Mouse (Mus musculus): ENCODE results near the gene Abcb4.
"Not testable (repeated sequence)": the region's sequence is repeated elsewhere in the genome, so short reads cannot be mapped to it uniquely, and the experiment has no call there.

The Abcb4 gene

GRCm38 (mm10) chr5:8893300-8894103 is at the start of gene Abcb4:
TSS of gene Abcb4 (plus strand) at chr5:8893717.
- DNase-seq (ENCODE audit: low spot score) = no peak

DNA sequence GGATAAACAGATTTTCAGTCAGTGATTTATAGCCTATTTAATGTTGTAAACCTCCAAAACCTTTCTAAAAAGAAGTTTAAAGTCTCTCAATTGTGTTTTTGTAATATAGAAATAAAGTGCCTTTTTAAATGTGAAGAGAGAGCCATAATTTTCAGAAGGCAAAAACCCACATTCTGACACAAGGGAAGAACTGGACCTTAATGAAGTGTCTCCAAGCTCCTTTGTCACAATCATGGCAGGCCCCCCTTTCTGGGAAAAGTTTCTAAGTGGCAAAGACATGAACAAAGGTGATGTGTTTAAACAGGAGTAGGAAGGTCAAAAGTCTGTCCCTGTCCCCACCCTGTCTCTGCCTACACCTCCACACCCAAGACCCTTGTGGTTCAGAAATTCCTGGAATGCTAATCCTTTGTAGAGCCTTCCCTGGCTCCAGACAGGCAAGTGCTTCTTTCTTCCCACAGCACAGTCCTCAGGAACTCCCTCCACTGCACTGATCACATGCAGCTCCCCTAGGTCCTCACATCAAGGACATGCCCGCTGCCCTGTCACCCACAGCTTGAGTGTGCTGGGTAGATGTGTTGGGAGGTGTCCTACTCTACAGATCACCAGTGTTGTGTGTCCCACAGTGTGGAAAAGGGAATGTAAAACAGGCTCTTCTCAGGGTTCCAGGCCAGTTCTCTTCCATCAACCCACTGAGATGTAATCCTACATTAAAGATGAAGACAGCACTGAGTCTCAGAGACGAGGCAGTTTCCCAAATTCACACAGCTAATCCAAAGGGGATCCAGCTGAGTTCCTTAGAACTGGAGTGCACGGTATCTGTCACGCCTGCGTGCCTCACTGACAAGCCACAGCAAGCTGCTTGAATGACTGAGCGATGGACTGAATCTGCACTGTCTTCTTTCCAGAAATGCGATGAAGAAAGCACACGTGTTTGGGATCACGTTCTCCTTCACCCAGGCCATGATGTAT is 44.6 kb upstream of the Abcb4 start:
- DNase-seq (ENCODE audit: low spot score) = not testable (repeated sequence)

DNA sequence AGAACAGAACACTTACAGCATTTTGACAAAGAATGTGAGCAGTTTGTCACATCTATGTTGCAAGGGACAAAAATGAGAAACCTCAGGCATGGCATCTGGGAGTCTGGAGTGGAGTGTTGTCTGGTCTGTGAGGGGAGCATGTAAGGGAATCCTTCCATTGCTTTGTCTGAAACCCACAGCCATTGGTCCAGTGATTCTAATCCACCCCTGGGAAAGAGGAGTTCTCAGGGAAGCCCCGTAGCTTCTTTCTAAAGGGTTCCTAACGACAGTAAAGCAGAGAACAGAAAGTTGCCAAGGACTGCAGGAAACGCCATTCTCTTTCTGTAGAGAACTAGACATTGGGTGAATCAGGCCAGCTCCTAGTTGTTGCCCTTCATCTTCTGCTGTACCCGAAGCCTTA is 42.7 kb upstream of the Abcb4 start:
- DNase-seq (ENCODE audit: low spot score) = no peak

DNA sequence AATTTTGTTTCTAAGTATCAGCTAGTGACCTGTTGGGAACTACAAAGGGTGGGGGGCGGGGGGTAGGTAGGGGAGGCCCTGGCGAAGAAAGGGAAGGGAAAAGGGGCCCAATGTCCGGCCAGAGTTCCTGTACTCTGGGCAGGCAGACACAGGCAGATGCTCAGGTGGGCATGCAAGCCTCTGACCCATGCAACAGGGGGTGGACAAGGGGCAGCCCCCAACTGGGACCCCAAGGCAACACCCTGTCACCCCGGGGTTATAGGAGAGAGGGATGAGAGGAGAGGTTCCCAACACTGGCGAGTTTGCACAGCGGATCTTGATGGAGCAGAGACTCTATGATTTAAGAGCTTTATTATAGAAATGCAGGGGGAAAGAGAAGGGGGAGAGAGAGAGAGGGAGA is 36.3 kb upstream of the Abcb4 start:
- no peak for DNase-seq (ENCODE audit: low spot score)

- no peak for DNase-seq (ENCODE audit: low spot score)
These were observed 31.7 kb upstream of the Abcb4 start for GRCm38 (mm10) chr5:8861811-8862210.

GRCm38 (mm10) chr5:8863580-8864337 is 29.8 kb upstream of the Abcb4 start:
- no peak for DNase-seq (ENCODE audit: low spot score)

DNA sequence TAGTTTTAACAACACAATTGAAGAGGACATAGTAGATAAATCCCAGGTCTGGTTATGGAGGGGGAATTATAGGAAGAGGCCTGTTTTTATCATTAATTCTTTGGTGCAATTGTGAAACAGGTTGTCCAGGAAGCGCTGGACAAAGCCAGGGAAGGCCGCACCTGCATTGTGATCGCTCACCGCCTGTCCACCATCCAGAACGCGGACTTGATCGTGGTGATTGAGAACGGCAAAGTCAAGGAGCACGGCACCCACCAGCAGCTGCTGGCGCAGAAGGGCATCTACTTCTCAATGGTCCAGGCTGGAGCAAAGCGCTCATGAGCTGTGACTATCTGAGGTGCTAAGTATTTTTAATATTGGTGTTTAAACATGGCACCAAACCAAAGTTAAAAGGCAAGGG is 27.9 kb upstream of the Abcb4 start:
- not testable (repeated sequence) for DNase-seq (ENCODE audit: low spot score)

DNA sequence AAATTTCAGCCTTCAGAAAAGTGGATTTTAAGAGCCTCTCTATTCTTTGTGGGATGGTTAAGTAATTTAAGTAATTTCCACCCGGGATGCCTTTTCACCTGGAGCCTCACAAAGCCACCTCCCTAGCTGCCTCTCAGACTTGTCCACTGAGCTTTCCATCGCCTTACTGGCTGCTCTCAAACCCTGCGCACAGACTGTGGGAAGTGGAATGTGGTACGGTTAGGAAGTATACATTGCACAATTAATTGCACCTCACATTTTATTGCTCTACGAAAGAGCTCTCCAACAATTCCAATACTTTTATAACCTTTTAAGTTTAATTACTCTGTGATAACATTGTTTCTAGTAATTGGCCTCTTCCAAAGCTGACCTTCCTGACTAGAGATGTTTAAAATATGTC is 27.2 kb upstream of the Abcb4 start:
- DNase-seq (ENCODE audit: low spot score) = no peak

DNA sequence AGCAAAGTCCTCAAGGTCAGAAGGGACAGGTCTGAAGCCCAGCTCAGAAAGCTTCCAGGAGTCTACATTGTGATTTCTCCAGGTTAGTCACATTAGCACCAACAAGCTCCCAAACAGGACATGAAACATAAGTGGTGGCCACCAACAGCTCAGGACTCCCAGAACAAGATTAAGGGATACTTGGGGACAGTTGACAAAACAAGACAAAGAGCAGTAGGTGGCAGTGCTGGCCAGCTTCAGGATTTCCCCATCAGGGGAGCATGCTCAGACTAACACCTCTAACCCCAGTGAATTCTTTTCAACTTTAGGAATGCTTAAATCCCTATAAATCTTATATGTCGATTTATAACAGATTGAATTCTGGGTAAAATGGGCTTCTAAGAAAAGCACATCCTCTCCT is 25.5 kb upstream of the Abcb4 start:
- DNase-seq (ENCODE audit: low spot score) = no peak

GRCm38 (mm10) chr5:8872979-8873915 is 20.3 kb upstream of the Abcb4 start:
- no peak for DNase-seq (ENCODE audit: low spot score)

DNA sequence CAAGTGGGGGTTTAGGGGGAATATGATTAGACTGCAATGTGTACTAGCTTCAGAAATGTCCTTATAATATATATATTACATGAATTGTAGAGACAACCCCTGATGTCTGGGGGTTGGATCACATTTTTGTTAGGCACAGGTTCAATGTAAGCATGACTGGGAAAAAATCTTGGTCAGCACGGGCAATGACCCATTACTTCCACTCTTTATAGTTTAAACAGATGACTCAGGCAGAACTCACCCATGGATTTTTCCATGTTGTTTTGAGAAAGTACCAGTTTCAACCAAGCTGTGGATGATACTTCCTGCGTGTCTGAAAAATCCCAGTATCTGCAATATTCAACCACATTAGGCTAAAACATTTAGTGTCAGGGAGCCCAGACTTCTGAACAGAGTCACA is 16.4 kb upstream of the Abcb4 start:
- DNase-seq (ENCODE audit: low spot score) = no peak

DNA sequence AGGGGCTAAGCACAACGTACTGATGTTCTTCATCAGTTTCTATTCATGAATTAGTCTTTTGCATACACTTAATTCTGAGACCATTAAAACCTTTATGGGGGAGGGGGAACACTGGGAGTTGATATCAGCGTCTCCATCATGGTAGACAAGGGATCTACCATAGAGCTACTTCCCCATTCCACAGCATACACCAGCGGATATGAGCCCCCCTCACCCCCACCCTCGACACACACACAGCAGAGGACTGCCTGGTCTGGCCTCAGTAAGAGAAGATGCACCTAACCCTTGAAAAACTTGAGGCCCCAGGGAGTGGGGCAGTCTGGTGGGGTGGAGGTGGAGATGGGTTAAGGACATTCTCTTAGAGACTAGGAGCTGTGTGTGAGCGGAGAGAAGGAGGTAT is 15.7 kb upstream of the Abcb4 start:
- no peak for DNase-seq (ENCODE audit: low spot score)

GRCm38 (mm10) chr5:8885837-8886236 is 7.7 kb upstream of the Abcb4 start:
- DNase-seq (ENCODE audit: low spot score) = no peak

- DNase-seq (ENCODE audit: low spot score) = no peak
These were observed 548 bp downstream of the Abcb4 start for GRCm38 (mm10) chr5:8894104-8894425.

DNA sequence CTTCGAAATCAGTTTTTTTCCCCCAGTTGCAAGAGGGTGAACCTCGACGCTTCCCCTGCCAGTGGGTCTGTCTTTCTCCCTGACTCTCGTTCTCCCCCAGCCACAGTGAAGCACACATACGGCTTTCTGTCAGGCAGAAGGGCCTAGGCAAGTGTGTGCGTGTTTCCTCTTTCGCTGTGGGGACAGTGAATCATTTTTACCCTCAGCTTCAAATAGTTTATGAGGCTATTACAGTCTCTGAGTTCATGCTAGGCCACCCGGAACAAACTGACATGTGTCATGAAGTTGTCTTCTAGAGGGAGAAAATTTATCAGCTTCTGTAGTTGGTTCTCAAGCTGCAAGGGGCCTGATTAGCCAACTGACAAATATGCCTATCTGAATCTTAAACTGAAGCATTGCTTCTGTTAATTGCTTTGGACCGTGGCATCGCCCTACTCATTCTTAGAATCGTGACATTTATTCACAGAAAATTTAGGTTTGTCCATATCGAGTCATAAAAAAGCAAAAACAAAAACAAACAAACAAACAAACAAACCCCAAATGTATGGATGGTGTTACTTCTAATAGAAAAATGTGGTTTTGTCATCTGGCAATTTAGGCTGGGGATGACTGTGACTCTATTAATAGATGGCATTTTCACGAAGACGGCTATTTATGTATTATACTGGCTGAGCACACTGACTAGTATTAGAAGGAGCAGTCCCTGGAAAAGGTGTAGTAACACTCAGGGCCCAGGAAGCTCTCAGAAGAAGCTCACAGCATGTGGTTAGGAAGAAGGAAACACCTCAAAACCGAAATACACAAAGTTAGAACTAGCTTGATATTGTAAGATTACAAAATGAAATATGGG is 1.3 kb downstream of the Abcb4 start:
- DNase-seq (ENCODE audit: low spot score) = no peak

- no peak for DNase-seq (ENCODE audit: low spot score)
These were observed 2.7 kb downstream of the Abcb4 start for GRCm38 (mm10) chr5:8896198-8896597.

DNA sequence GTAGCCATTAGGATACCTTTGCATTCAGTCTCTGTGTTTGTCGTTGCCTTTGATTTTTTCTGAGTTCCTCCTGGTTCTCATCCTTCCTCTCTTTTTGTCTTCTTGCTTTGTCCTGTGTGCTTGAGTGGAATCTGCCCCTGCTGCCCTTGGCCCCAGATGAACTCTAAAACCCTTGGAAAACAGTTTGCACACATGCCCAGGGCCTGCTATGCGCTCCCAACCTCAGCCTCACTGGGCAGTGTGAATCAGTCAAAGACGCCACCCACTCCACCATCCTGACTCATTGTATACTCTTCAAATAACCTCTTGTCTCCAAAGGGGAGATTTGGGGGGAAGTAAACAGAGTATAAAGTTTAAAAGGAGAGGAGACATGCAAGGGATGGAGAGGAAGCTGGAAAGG is 4.7 kb downstream of the Abcb4 start:
- DNase-seq (ENCODE audit: low spot score) = no peak

DNA sequence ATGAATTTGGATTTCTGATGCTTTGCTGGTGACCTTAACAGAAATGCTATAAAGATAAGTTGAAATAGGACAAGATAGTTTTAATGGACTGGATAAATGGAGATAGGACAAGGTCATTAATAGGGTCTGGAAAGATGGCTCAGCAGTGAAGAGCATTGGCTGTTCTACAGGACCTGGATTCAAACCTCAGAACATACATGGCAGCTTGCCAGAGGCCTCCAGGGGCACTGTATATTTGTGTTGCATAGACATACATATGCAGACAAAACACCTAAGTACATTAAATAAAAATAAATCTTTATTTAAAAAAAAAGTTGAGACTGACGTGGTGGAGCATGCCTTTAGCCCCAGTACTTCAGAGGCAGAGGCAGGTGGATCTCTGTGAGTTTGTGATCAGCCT is 7.5 kb downstream of the Abcb4 start:
- no peak for DNase-seq (ENCODE audit: low spot score)

- DNase-seq (ENCODE audit: low spot score) = no peak
These were observed 8.8 kb downstream of the Abcb4 start for GRCm38 (mm10) chr5:8902141-8902817.

DNA sequence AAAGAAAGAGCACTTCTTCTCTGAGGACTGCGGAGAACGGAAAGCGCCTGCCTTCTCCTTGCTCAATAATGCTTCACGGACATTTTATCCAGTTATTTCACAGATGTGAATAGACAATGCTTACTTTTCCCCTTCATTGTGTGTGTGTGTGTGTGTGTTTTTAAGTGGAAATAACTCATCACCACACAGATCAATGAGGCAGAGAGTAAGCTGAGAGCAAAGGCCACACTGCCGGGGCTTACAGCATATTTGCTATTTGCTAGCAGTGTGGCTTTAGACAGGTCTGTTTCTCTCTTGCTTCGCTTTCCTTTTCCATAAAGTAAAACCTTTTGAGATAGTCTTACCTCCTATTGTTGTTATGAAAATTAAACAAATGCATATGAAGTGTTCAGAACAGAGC is 11.0 kb downstream of the Abcb4 start:
- no peak for DNase-seq (ENCODE audit: low spot score)
